Mouse (Mus musculus): ENCODE results near the gene Wdr27.
"Not testable (repeated sequence)": the region's sequence is repeated elsewhere in the genome, so short reads cannot be mapped to it uniquely, and the experiment has no call there.

Wdr27 gene

GRCm38 (mm10) chr17:14943009-14943728, at the start of gene Wdr27, which contains the start of gene 1600012H06Rik:
Wdr27 (minus strand) TSS chr17:14943158.
1600012H06Rik (plus strand) TSS chr17:14943184.
- peak; percentile 97 for DNase-seq (ENCODE audit: low read depth, low spot score)

- DNase-seq (ENCODE audit: low read depth, low spot score) = not testable (repeated sequence)
These were observed 49.7 kb upstream of the Wdr27 start for GRCm38 (mm10) chr17:14992522-14993138.

- DNase-seq (ENCODE audit: low read depth, low spot score) = not testable (repeated sequence)
These were observed 47.3 kb upstream of the Wdr27 start for GRCm38 (mm10) chr17:14990116-14990702.

- DNase-seq (ENCODE audit: low read depth, low spot score) = not testable (repeated sequence)
These were observed 35.5 kb upstream of the Wdr27 start, which contains the start of the genes 9030025P20Rik and Gm3417 for GRCm38 (mm10) chr17:14978362-14979038. 9030025P20Rik (plus strand) TSS chr17:14978468. Gm3417 (minus strand) TSS chr17:14978790.

GRCm38 (mm10) chr17:14977718-14978361, 34.9 kb upstream of the Wdr27 start:
- not testable (repeated sequence) for DNase-seq (ENCODE audit: low read depth, low spot score)

- not testable (repeated sequence) for DNase-seq (ENCODE audit: low read depth, low spot score)
These were observed 25.5 kb upstream of the Wdr27 start for GRCm38 (mm10) chr17:14968373-14968913.

GRCm38 (mm10) chr17:14961557-14962154, 18.7 kb upstream of the Wdr27 start:
- not testable (repeated sequence) for DNase-seq (ENCODE audit: low read depth, low spot score)

- peak; percentile 49 for DNase-seq (ENCODE audit: low read depth, low spot score)
These were observed 18.1 kb upstream of the Wdr27 start, which contains the start of gene Phf10 for GRCm38 (mm10) chr17:14960951-14961556. Phf10 (minus strand) TSS chr17:14961273.

- peak; percentile 63 for DNase-seq (ENCODE audit: low read depth, low spot score)
These were observed 17.6 kb upstream of the Wdr27 start for GRCm38 (mm10) chr17:14960520-14960919.

- DNase-seq (ENCODE audit: low read depth, low spot score) = peak; percentile 74
These were observed 17.0 kb upstream of the Wdr27 start for GRCm38 (mm10) chr17:14959979-14960378.

- DNase-seq (ENCODE audit: low read depth, low spot score) = no peak
These were observed 15.8 kb upstream of the Wdr27 start for GRCm38 (mm10) chr17:14958686-14959327.

GRCm38 (mm10) chr17:14953452-14953851, 10.5 kb upstream of the Wdr27 start:
- DNase-seq (ENCODE audit: low read depth, low spot score) = peak; percentile 46

- no peak for DNase-seq (ENCODE audit: low read depth, low spot score)
These were observed 6.3 kb upstream of the Wdr27 start for GRCm38 (mm10) chr17:14949161-14949827.

- no peak for DNase-seq (ENCODE audit: low read depth, low spot score)
These were observed 1.6 kb upstream of the Wdr27 start for GRCm38 (mm10) chr17:14944551-14944950.

- DNase-seq (ENCODE audit: low read depth, low spot score) = peak; percentile 45
These were observed 736 bp upstream of the Wdr27 start for GRCm38 (mm10) chr17:14943729-14944059.

GRCm38 (mm10) chr17:14942181-14942580, 777 bp downstream of the Wdr27 start:
- DNase-seq (ENCODE audit: low read depth, low spot score) = not testable (repeated sequence)

- no peak for DNase-seq (ENCODE audit: low read depth, low spot score)
These were observed 6.9 kb downstream of the Wdr27 start for GRCm38 (mm10) chr17:14935841-14936605.

- not testable (repeated sequence) for DNase-seq (ENCODE audit: low read depth, low spot score)
These were observed 7.7 kb downstream of the Wdr27 start for GRCm38 (mm10) chr17:14935280-14935679.
